Mouse (Mus musculus): ENCODE results near the gene Aipl1. TPM values are rescaled to one million over a fixed set of nuclear protein-coding genes. Genes with fewer than 3 reads are reported as not detected.

The Aipl1 gene
- polyA plus RNA-seq, 1 experiment from 2014 or later: 0.41 TPM

- 2% methylated on average over 14 of the region's 14 CpGs for WGBS
- H3K4me3 ChIP-seq (ENCODE audit: low read length): peak overlapping the region; percentile 68
- no peak for ATAC-seq
Observed at GRCm38 (mm10) chr11:72042631-72043030, 5.3 kb upstream of the Aipl1 start.

GRCm38 (mm10) chr11:72041768-72042607 is 4.7 kb upstream of the Aipl1 start, which contains the start of gene Pimreg:
TSS of gene Pimreg (plus strand) at chr11:72042032.
- WGBS: under 1% methylated on average over 52 of the region's 52 CpGs
- peaks cover 25% of the 10 kb centered on the region for H3K4me1 ChIP-seq (ENCODE audit: control insufficient read depth, insufficient read depth, low read depth, low read length)
- H3K9ac ChIP-seq (ENCODE audit: low read depth, low read length): peak within 1 kb of the TSS; percentile 64
- H3K36me3 ChIP-seq (ENCODE audit: control insufficient read depth, insufficient read depth, low read length): no peaks in the 10 kb centered on the region
- H3K4me2 ChIP-seq (ENCODE audit: low read length): peak within 1 kb of the TSS; percentile 90
- H3K27me3 ChIP-seq (replicated peaks; ENCODE audit: control insufficient read depth, insufficient read depth, low read length): no peaks in the 10 kb centered on the region
- H3K27ac ChIP-seq (ENCODE audit: low read depth, low read length): 0 out of 2 replicates have a peak within 1 kb of the TSS, but pooled peaks have one; percentile 31
- peak; percentile 92 for ATAC-seq
- H3K4me3 ChIP-seq (ENCODE audit: low read length): peak within 1 kb of the TSS; percentile 68
- H3K9me3 ChIP-seq (ENCODE audit: control insufficient read depth, low read length): no peaks in the 10 kb centered on the region

More at GRCm38 (mm10) chr11:72042631-72043030, 5.3 kb upstream of the Aipl1 start:
- Histone ChIP-seq H3K27ac (ENCODE audit: low read depth, low read length) (no peak overlapping the region), H3K4me2 (ENCODE audit: low read length) (peak overlapping the region; percentile 90), H3K4me1 (ENCODE audit: control insufficient read depth, insufficient read depth, low read depth, low read length) (peaks cover 25% of the 10 kb centered on the region), H3K36me3 (ENCODE audit: control insufficient read depth, insufficient read depth, low read length) (no peaks in the 10 kb centered on the region), H3K27me3 (replicated peaks; ENCODE audit: control insufficient read depth, insufficient read depth, low read length) (no peaks in the 10 kb centered on the region), H3K9ac (ENCODE audit: low read depth, low read length) (peak overlapping the region; percentile 59), H3K9me3 (ENCODE audit: control insufficient read depth, low read length) (no peaks in the 10 kb centered on the region)

GRCm38 (mm10) chr11:72041290-72041767 is 4.0 kb upstream of the Aipl1 start:
- no peaks in the 10 kb centered on the region for H3K9me3 ChIP-seq (ENCODE audit: control insufficient read depth, low read length)
- peak overlapping the region; percentile 64 for H3K9ac ChIP-seq (ENCODE audit: low read depth, low read length)
- no peak for ATAC-seq
- WGBS: 17% methylated on average over 6 of the region's 6 CpGs
- peak overlapping the region; percentile 68 for H3K4me3 ChIP-seq (ENCODE audit: low read length)
- peaks cover 25% of the 10 kb centered on the region for H3K4me1 ChIP-seq (ENCODE audit: control insufficient read depth, insufficient read depth, low read depth, low read length)
- H3K36me3 ChIP-seq (ENCODE audit: control insufficient read depth, insufficient read depth, low read length): no peaks in the 10 kb centered on the region
- H3K27ac ChIP-seq (ENCODE audit: low read depth, low read length): no peak overlapping the region
- peak overlapping the region; percentile 90 for H3K4me2 ChIP-seq (ENCODE audit: low read length)
- H3K27me3 ChIP-seq (replicated peaks; ENCODE audit: control insufficient read depth, insufficient read depth, low read length): no peaks in the 10 kb centered on the region

GRCm38 (mm10) chr11:72039599-72040386 is 2.5 kb upstream of the Aipl1 start:
- Histone ChIP-seq H3K27ac (ENCODE audit: low read depth, low read length) (peak overlapping the region; percentile 68), H3K9me3 (ENCODE audit: control insufficient read depth, low read length) (no peaks in the 10 kb centered on the region), H3K9ac (ENCODE audit: low read depth, low read length) (peak overlapping the region; percentile 49), H3K4me2 (ENCODE audit: low read length) (peak overlapping the region; percentile 47), H3K4me1 (ENCODE audit: control insufficient read depth, insufficient read depth, low read depth, low read length) (peaks cover 25% of the 10 kb centered on the region), H3K4me3 (ENCODE audit: low read length) (no peak overlapping the region; the same call in 1 of the 2 replicates), H3K27me3 (replicated peaks; ENCODE audit: control insufficient read depth, insufficient read depth, low read length) (no peaks in the 10 kb centered on the region), H3K36me3 (ENCODE audit: control insufficient read depth, insufficient read depth, low read length) (no peaks in the 10 kb centered on the region)
- ATAC-seq: peak; percentile 38; the same call in 1 of the 2 replicates
- WGBS: 23% methylated on average over 16 of the region's 16 CpGs

- H3K4me1 ChIP-seq (ENCODE audit: control insufficient read depth, insufficient read depth, low read depth, low read length): peaks cover 25% of the 10 kb centered on the region
- ATAC-seq: no peak
- H3K4me2 ChIP-seq (ENCODE audit: low read length): no peak overlapping the region
- no peak overlapping the region for H3K4me3 ChIP-seq (ENCODE audit: low read length)
- H3K9me3 ChIP-seq (ENCODE audit: control insufficient read depth, low read length): no peaks in the 10 kb centered on the region
- 0% methylated on average over 4 of the region's 4 CpGs for WGBS
- H3K27ac ChIP-seq (ENCODE audit: low read depth, low read length): no peak overlapping the region
- H3K27me3 ChIP-seq (replicated peaks; ENCODE audit: control insufficient read depth, insufficient read depth, low read length): no peaks in the 10 kb centered on the region
- H3K9ac ChIP-seq (ENCODE audit: low read depth, low read length): no peak overlapping the region
- H3K36me3 ChIP-seq (ENCODE audit: control insufficient read depth, insufficient read depth, low read length): no peaks in the 10 kb centered on the region
Observed at GRCm38 (mm10) chr11:72037996-72038395, 687 bp upstream of the Aipl1 start.

- H3K9me3 ChIP-seq (ENCODE audit: control insufficient read depth, low read length): no peaks in the 10 kb centered on the region
- H3K36me3 ChIP-seq (ENCODE audit: control insufficient read depth, insufficient read depth, low read length): no peaks in the 10 kb centered on the region
- H3K4me1 ChIP-seq (ENCODE audit: control insufficient read depth, insufficient read depth, low read depth, low read length): peaks cover 3% of the 10 kb centered on the region
- 89% methylated on average over 3 of the region's 3 CpGs for WGBS
- H3K27me3 ChIP-seq (replicated peaks; ENCODE audit: control insufficient read depth, insufficient read depth, low read length): peaks cover 5% of the 10 kb centered on the region
- ATAC-seq: no peak
- H3K4me2 ChIP-seq (ENCODE audit: low read length): no peak overlapping the region
- H3K9ac ChIP-seq (ENCODE audit: low read depth, low read length): no peak overlapping the region
- no peak overlapping the region for H3K27ac ChIP-seq (ENCODE audit: low read depth, low read length)
- H3K4me3 ChIP-seq (ENCODE audit: low read length): no peak overlapping the region
Observed at GRCm38 (mm10) chr11:72032589-72032988, 4.7 kb downstream of the Aipl1 start.

- H3K27me3 ChIP-seq (replicated peaks; ENCODE audit: control insufficient read depth, insufficient read depth, low read length): peaks cover 5% of the 10 kb centered on the region
- H3K9ac ChIP-seq (ENCODE audit: low read depth, low read length): no peak overlapping the region
- no peaks in the 10 kb centered on the region for H3K9me3 ChIP-seq (ENCODE audit: control insufficient read depth, low read length)
- H3K4me1 ChIP-seq (ENCODE audit: control insufficient read depth, insufficient read depth, low read depth, low read length): peaks cover 3% of the 10 kb centered on the region
- H3K4me3 ChIP-seq (ENCODE audit: low read length): no peak overlapping the region
- 86% methylated on average over 4 of the region's 4 CpGs for WGBS
- no peak overlapping the region for H3K27ac ChIP-seq (ENCODE audit: low read depth, low read length)
- H3K4me2 ChIP-seq (ENCODE audit: low read length): no peak overlapping the region
- ATAC-seq: no peak
- H3K36me3 ChIP-seq (ENCODE audit: control insufficient read depth, insufficient read depth, low read length): no peaks in the 10 kb centered on the region
Observed at GRCm38 (mm10) chr11:72032091-72032490, 5.2 kb downstream of the Aipl1 start.

- peaks cover 3% of the 10 kb centered on the region for H3K4me1 ChIP-seq (ENCODE audit: control insufficient read depth, insufficient read depth, low read depth, low read length)
- H3K9me3 ChIP-seq (ENCODE audit: control insufficient read depth, low read length): no peaks in the 10 kb centered on the region
- H3K9ac ChIP-seq (ENCODE audit: low read depth, low read length): no peak overlapping the region
- H3K27ac ChIP-seq (ENCODE audit: low read depth, low read length): no peak overlapping the region
- H3K4me3 ChIP-seq (ENCODE audit: low read length): no peak overlapping the region
- no peak for ATAC-seq
- 97% methylated on average over 7 of the region's 7 CpGs for WGBS
- H3K4me2 ChIP-seq (ENCODE audit: low read length): no peak overlapping the region
- no peaks in the 10 kb centered on the region for H3K36me3 ChIP-seq (ENCODE audit: control insufficient read depth, insufficient read depth, low read length)
- H3K27me3 ChIP-seq (replicated peaks; ENCODE audit: control insufficient read depth, insufficient read depth, low read length): peaks cover 5% of the 10 kb centered on the region
Observed at GRCm38 (mm10) chr11:72031353-72031752, 6.0 kb downstream of the Aipl1 start.

- H3K4me1 ChIP-seq (ENCODE audit: control insufficient read depth, insufficient read depth, low read depth, low read length): peaks cover 4% of the 10 kb centered on the region
- H3K9ac ChIP-seq (ENCODE audit: low read depth, low read length): no peak overlapping the region
- peak; percentile 57; the same call in 1 of the 2 replicates for ATAC-seq
- H3K9me3 ChIP-seq (ENCODE audit: control insufficient read depth, low read length): no peaks in the 10 kb centered on the region
- 19% methylated on average over 23 of the region's 23 CpGs for WGBS
- no peak overlapping the region for H3K4me2 ChIP-seq (ENCODE audit: low read length)
- H3K27me3 ChIP-seq (replicated peaks; ENCODE audit: control insufficient read depth, insufficient read depth, low read length): peaks cover 5% of the 10 kb centered on the region
- H3K36me3 ChIP-seq (ENCODE audit: control insufficient read depth, insufficient read depth, low read length): no peaks in the 10 kb centered on the region
- H3K4me3 ChIP-seq (ENCODE audit: low read length): no peak overlapping the region
- H3K27ac ChIP-seq (ENCODE audit: low read depth, low read length): no peak overlapping the region
Observed at GRCm38 (mm10) chr11:72029143-72029542, 8.2 kb downstream of the Aipl1 start.

Measured in hindbrain, embryonic 16.5 days (tissue).